Mouse (Mus musculus): ENCODE measurements around the gene 2610002M06Rik.

GRCm38 (mm10) chrX:107815502-107816217, 474 bp downstream of the 2610002M06Rik start:
- TF ChIP-seq CTCF (IDR thresholded peaks at IDR 0.05; ENCODE audit: low read depth, low read length) (no peak), POLR2A (IDR thresholded peaks at IDR 0.05; ENCODE audit: insufficient read depth, low read length) (no peak)
